Mouse (Mus musculus) CH12.LX (cell line): ENCODE results near the gene H2-DMb2. TPM values are rescaled to one million over a fixed set of nuclear protein-coding genes. Genes with fewer than 3 reads are reported as not detected.

Source experiments
- DNase-seq: peaks from one replicate; pipeline ENCODE4 v3.0.0-alpha.2; 2013; ENCODE audit errors: extremely low read depth
- H3K27ac ChIP-seq: 2 replicates; pipeline ENCODE4 v1.5.1; 2012; ENCODE audit warnings: low read depth, mild to moderate bottlenecking, control low read depth, moderate library complexity; ENCODE audit not compliant: insufficient read depth
- H3K27me3 ChIP-seq: replicated peaks from 2 replicates; pipeline ENCODE3; 2012; ENCODE audit warnings: inconsistent platforms
- H3K36me3 ChIP-seq, 2 experiments: replicated peaks in 1 of 2; 2 replicates each; pipeline versions ENCODE3 to v1.6.1; 2012; ENCODE audit warnings: inconsistent platforms in 1 of 2, low read length in 1 of 2, mild to moderate bottlenecking in 1 of 2, mixed read lengths in 1 of 2, moderate library complexity in 1 of 2; ENCODE audit not compliant: control insufficient read depth in 1 of 2, insufficient read depth in 1 of 2
- H3K4me1 ChIP-seq, 2 experiments: 2 replicates each; pipeline ENCODE4 v1.6.1; 2012; ENCODE audit warnings: inconsistent platforms in 1 of 2, moderate library complexity in 1 of 2; ENCODE audit not compliant: insufficient read depth in 2 of 2, control insufficient read depth in 1 of 2
- H3K4me2 ChIP-seq: 2 replicates; pipeline ENCODE4 v1.6.1; 2012; ENCODE audit warnings: low read depth, mild to moderate bottlenecking, control low read depth; ENCODE audit not compliant: poor library complexity, insufficient read depth, severe bottlenecking
- H3K4me3 ChIP-seq, 3 experiments: fragments of 150-350 bp in 1 of 3; sonication (generic) in 1 of 3; replicated peaks in 1 of 3; 2 replicates each; pipeline versions ENCODE3 to v1.5.1; 2011 to 2012; ENCODE audit warnings: low read depth in 2 of 3, low read length in 2 of 3, mild to moderate bottlenecking in 2 of 3, moderate library complexity in 2 of 3, control low read depth in 1 of 3, improper control_type of control experiment in 1 of 3, inconsistent platforms in 1 of 3, mixed read lengths in 1 of 3; ENCODE audit not compliant: poor library complexity in 1 of 3
- H3K79me2 ChIP-seq: replicated peaks from 2 replicates; pipeline ENCODE4 v1.6.1; 2012; ENCODE audit warnings: mild to moderate bottlenecking, moderate library complexity; ENCODE audit not compliant: control insufficient read depth, poor library complexity, insufficient read depth, severe bottlenecking; ENCODE audit errors: extremely low read depth
- H3K9ac ChIP-seq: 2 replicates; pipeline ENCODE4 v1.6.1; 2012; ENCODE audit warnings: low read depth, mild to moderate bottlenecking, control low read depth, moderate library complexity; ENCODE audit not compliant: insufficient read depth
- H3K9me3 ChIP-seq: replicated peaks from 2 replicates; pipeline ENCODE3; 2012; ENCODE audit warnings: low read length, inconsistent platforms, mixed read lengths
- BHLHE40 ChIP-seq: IDR thresholded peaks from 2 replicates; pipeline ENCODE4 v1.6.1; 2011; ENCODE audit warnings: mild to moderate bottlenecking, low read depth, low read length, improper control_type of control experiment
- CHD1 ChIP-seq: IDR thresholded peaks from 2 replicates; pipeline ENCODE4 v1.6.1; 2012; ENCODE audit warnings: low read depth, low read length, improper control_type of control experiment, inconsistent platforms
- CHD2 ChIP-seq: IDR thresholded peaks from 2 replicates; pipeline ENCODE4 v1.6.1; 2011; ENCODE audit warnings: low read length, improper control_type of control experiment
- CTCF ChIP-seq, 2 experiments: IDR thresholded peaks in 1 of 2; conservative IDR thresholded peaks in 1 of 2; 2 replicates each; pipeline ENCODE4 v1.5.1; 2011 to 2012; ENCODE audit warnings: low read depth in 2 of 2, low read length in 2 of 2, improper control_type of control experiment in 1 of 2, inconsistent platforms in 1 of 2, mild to moderate bottlenecking in 1 of 2, moderate library complexity in 1 of 2
- E2F4 ChIP-seq: IDR thresholded peaks from 2 replicates; pipeline ENCODE4 v1.6.1; 2011; ENCODE audit warnings: low read depth, low read length, improper control_type of control experiment; ENCODE audit not compliant: insufficient replicate concordance
- ELF1 ChIP-seq: IDR thresholded peaks from 2 replicates; pipeline ENCODE4 v1.6.1; 2014; ENCODE audit warnings: low read depth, mild to moderate bottlenecking, inconsistent platforms, low read length, improper control_type of control experiment
- EP300 ChIP-seq: IDR thresholded peaks from 2 replicates; pipeline ENCODE4 v1.6.1; 2011; ENCODE audit warnings: low read length, improper control_type of control experiment
- ETS1 ChIP-seq: conservative IDR thresholded peaks from 2 replicates; pipeline ENCODE4 v1.6.1; 2012; ENCODE audit warnings: low read depth, mild to moderate bottlenecking, inconsistent platforms, low read length, improper control_type of control experiment, moderate library complexity
- GABPA ChIP-seq: IDR thresholded peaks from 2 replicates; pipeline ENCODE4 v1.6.1; 2012; ENCODE audit warnings: low read depth, low read length, improper control_type of control experiment, inconsistent platforms; ENCODE audit not compliant: insufficient replicate concordance
- HCFC1 ChIP-seq: IDR thresholded peaks from 2 replicates; pipeline ENCODE4 v1.6.1; 2012; ENCODE audit warnings: low read depth, mild to moderate bottlenecking, inconsistent platforms, low read length, improper control_type of control experiment
- IRF4 ChIP-seq: IDR thresholded peaks from 2 replicates; pipeline ENCODE4 v1.6.1; 2014; ENCODE audit warnings: low read depth, mild to moderate bottlenecking, inconsistent platforms, low read length, improper control_type of control experiment
- JUN ChIP-seq: IDR thresholded peaks from 2 replicates; pipeline ENCODE4 v1.6.1; 2011; ENCODE audit warnings: low read depth, mild to moderate bottlenecking, low read length, improper control_type of control experiment, moderate library complexity; ENCODE audit not compliant: insufficient read depth
- MAFK ChIP-seq: IDR thresholded peaks from 2 replicates; pipeline ENCODE4 v1.6.1; 2011; ENCODE audit warnings: low read length, improper control_type of control experiment; ENCODE audit not compliant: insufficient replicate concordance
- MAX ChIP-seq: IDR thresholded peaks from 2 replicates; pipeline ENCODE4 v1.6.1; 2011; ENCODE audit warnings: low read length, improper control_type of control experiment
- MEF2A ChIP-seq: IDR thresholded peaks from 2 replicates; pipeline ENCODE4 v1.6.1; 2014; ENCODE audit warnings: low read depth, mild to moderate bottlenecking, inconsistent platforms, low read length, improper control_type of control experiment, borderline replicate concordance
- NELFE ChIP-seq: IDR thresholded peaks from 2 replicates; pipeline ENCODE4 v1.6.1; 2011; ENCODE audit warnings: low read depth, low read length, improper control_type of control experiment
- NRF1 ChIP-seq: IDR thresholded peaks from 2 replicates; pipeline ENCODE4 v1.6.1; 2014; ENCODE audit warnings: low read depth, mild to moderate bottlenecking, inconsistent platforms, low read length, improper control_type of control experiment, moderate library complexity
- POLR2A ChIP-seq: IDR thresholded peaks from 2 replicates; pipeline ENCODE4 v1.6.1; 2011; ENCODE audit warnings: low read depth, mild to moderate bottlenecking, improper control_type of control experiment, low read length
- POLR2AphosphoS2 ChIP-seq: IDR thresholded peaks from 2 replicates; pipeline ENCODE4 v1.6.1; 2011; ENCODE audit warnings: low read depth, low read length, improper control_type of control experiment
- RAD21 ChIP-seq: IDR thresholded peaks from 2 replicates; pipeline ENCODE4 v1.6.1; 2011; ENCODE audit warnings: low read depth, mild to moderate bottlenecking, low read length, improper control_type of control experiment, moderate library complexity
- RCOR1 ChIP-seq: conservative IDR thresholded peaks from 2 replicates; pipeline ENCODE4 v1.6.1; 2012; ENCODE audit warnings: low read depth, mild to moderate bottlenecking, inconsistent platforms, low read length, improper control_type of control experiment
- SIN3A ChIP-seq: IDR thresholded peaks from 2 replicates; pipeline ENCODE4 v1.6.1; 2012; ENCODE audit warnings: low read length, improper control_type of control experiment, inconsistent platforms
- SMC3 ChIP-seq: IDR thresholded peaks from 2 replicates; pipeline ENCODE4 v1.6.1; 2011; ENCODE audit warnings: low read depth, low read length, improper control_type of control experiment
- TBP ChIP-seq: conservative IDR thresholded peaks from 2 replicates; pipeline ENCODE4 v1.6.1; 2011; ENCODE audit warnings: low read depth, low read length, improper control_type of control experiment
- TCF12 ChIP-seq: IDR thresholded peaks from 2 replicates; pipeline ENCODE4 v1.6.1; 2014; ENCODE audit warnings: low read depth, mild to moderate bottlenecking, inconsistent platforms, low read length, improper control_type of control experiment
- UBTF ChIP-seq: IDR thresholded peaks from 2 replicates; pipeline ENCODE4 v1.6.1; 2012; ENCODE audit warnings: low read depth, mild to moderate bottlenecking, inconsistent platforms, low read length, improper control_type of control experiment, moderate library complexity
- USF1 ChIP-seq: IDR thresholded peaks from 2 replicates; pipeline ENCODE4 v1.6.1; 2014; ENCODE audit warnings: low read depth, mild to moderate bottlenecking, inconsistent platforms, low read length, improper control_type of control experiment
- USF2 ChIP-seq: conservative IDR thresholded peaks from 2 replicates; pipeline ENCODE4 v1.6.1; 2011; ENCODE audit warnings: low read depth, low read length, improper control_type of control experiment
- ZC3H11A ChIP-seq: IDR thresholded peaks from 2 replicates; pipeline ENCODE4 v1.6.1; 2012; ENCODE audit warnings: low read depth, mild to moderate bottlenecking, inconsistent platforms, low read length, improper control_type of control experiment
- ZKSCAN1 ChIP-seq: IDR thresholded peaks from 2 replicates; pipeline ENCODE4 v1.6.1; 2012; ENCODE audit warnings: low read depth, inconsistent platforms, low read length, improper control_type of control experiment, borderline replicate concordance
- ZMIZ1 ChIP-seq: IDR thresholded peaks from 2 replicates; pipeline ENCODE4 v1.6.1; 2012; ENCODE audit warnings: low read depth, mild to moderate bottlenecking, inconsistent platforms, low read length, improper control_type of control experiment
- ZNF384 ChIP-seq: IDR thresholded peaks from 2 replicates; pipeline ENCODE4 v1.6.1; 2012; ENCODE audit warnings: low read depth, low read length, improper control_type of control experiment, inconsistent platforms
- dilution Hi-C: fragments of 300-500 bp; cut with MboI; formaldehyde crosslinking; loops from 2 replicates; pipeline ENCODE4 v1.14.3; 2020; ENCODE audit warnings: low sequenced_read_pairs; ENCODE audit not compliant: extremely low pct_unique_long_range_greater_than_20kb, extremely low pct_ligation_motif_present
- in situ Hi-C: fragments of 300-500 bp; cut with MboI; formaldehyde crosslinking; loops from 3 replicates; pipeline ENCODE4 v1.14.3; 2019; ENCODE audit warnings: low sequenced_read_pairs, low pct_ligation_motif_present, low pct_unique_long_range_greater_than_20kb, mixed read lengths
- polyA plus RNA-seq: library from polyadenylated mRNA; unstranded; fragments of >175 nt; gene quantifications from 2 replicates; pipeline ENCODE4 v1.2.1, GENCODE M21; 2012; ENCODE audit warnings: low read depth; ENCODE audit not compliant: insufficient read length
- total RNA-seq, 2 experiments: library from RNA; depleted of rRNA; stranded (reverse); fragments of 300-350 nt in 1 of 2; fragments of >200 nt in 1 of 2; gene quantifications; 2 replicates each; pipeline ENCODE4 v1.2.3; 2012 to 2014

Gene H2-DMb2
- total and polyA plus RNA-seq, 3 experiments: 107 to 199 (median 175) TPM

DNA sequence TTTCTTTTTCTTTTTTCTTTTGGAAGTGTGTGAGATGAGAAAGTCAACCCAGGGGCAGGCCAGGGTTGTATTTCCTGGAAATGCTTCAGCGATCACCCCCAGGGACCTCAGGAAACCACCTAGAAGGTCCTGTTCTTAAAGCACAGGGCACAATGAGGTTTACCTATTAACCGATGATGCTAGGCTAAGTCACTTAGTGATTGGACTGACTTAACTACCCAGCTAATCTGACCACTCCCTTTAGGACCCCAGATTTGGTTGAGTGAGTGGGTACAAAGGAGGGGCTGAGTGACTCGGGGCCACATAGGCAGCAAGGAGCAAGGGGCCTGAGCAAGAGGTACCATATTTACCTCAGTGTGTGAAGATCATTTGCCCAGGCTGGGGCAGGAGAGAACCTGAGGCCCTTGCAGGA, 1.9 kb downstream of the H2-DMb2 start:
- Histone ChIP-seq H3K79me2 (peaks cover 5% of the 10 kb centered on the region), H3K4me2 (peak overlapping the region; percentile 23), H3K27me3 (no peaks in the 10 kb centered on the region), H3K4me1 (peaks cover 20 to 49% of the 10 kb centered on the region in 2 experiments), H3K27ac (peak overlapping the region; percentile 25), H3K4me3 (peak overlapping the region; percentile 38 to 65 (median 61)), H3K36me3 (peaks cover 2 to 17% of the 10 kb centered on the region in 2 experiments), H3K9ac (peak overlapping the region; percentile 1; the same call in 1 of the 2 replicates), H3K9me3 (no peaks in the 10 kb centered on the region)
- dilution Hi-C loops: no loop called here
- peak; percentile 20; the same call in 1 of the 2 replicates for TF ChIP-seq RCOR1
- TF ChIP-seq RAD21: no peak
- TF ChIP-seq MEF2A: 0 out of 2 replicates have a peak, but pooled peaks have one; percentile 42
- TF ChIP-seq USF1: no peak
- TF ChIP-seq ZMIZ1: peak; percentile 43; the same call in 1 of the 2 replicates
- 0 out of 2 replicates have a peak, but pooled peaks have one; percentile 19 for TF ChIP-seq MAFK
- 0 out of 2 replicates have a peak, but pooled peaks have one; percentile 48 for TF ChIP-seq SIN3A
- TF ChIP-seq CHD1: no peak
- TF ChIP-seq ZC3H11A: no peak
- peak; percentile 49 for TF ChIP-seq TCF12
- 0 out of 2 replicates have a peak, but pooled peaks have one; percentile 23 for TF ChIP-seq UBTF
- peak; percentile 58; the same call in 1 of the 2 replicates for TF ChIP-seq POLR2A
- TF ChIP-seq CTCF (conservative IDR thresholded peaks at IDR 0.05 in 1 of 2, IDR thresholded peaks at IDR 0.05 in 1 of 2; ENCODE audit: low read depth in 2 of 2, low read length in 2 of 2): no peak
- peak; percentile 12; the same call in 1 of the 2 replicates for TF ChIP-seq MAX
- TF ChIP-seq JUN: no peak
- TF ChIP-seq ELF1: peak; percentile 77
- no peak for TF ChIP-seq GABPA
- peak; percentile 79 for TF ChIP-seq ETS1
- TF ChIP-seq USF2: no peak
- peak; percentile 70; the same call in 1 of the 2 replicates for TF ChIP-seq EP300
- peak; percentile 64 for TF ChIP-seq IRF4
- no peak for TF ChIP-seq POLR2AphosphoS2
- TF ChIP-seq ZKSCAN1: no peak
- no peak for TF ChIP-seq SMC3
- TF ChIP-seq E2F4: no peak
- TF ChIP-seq NELFE: 0 out of 2 replicates have a peak, but pooled peaks have one; percentile 49
- peak; percentile 2; the same call in 1 of the 2 replicates for TF ChIP-seq BHLHE40
- TF ChIP-seq ZNF384: peak; percentile 59
- 0 out of 2 replicates have a peak, but pooled peaks have one; percentile 49 for TF ChIP-seq TBP
- TF ChIP-seq CHD2: peak; percentile 97
- 0 out of 2 replicates have a peak, but pooled peaks have one; percentile 9 for TF ChIP-seq NRF1
- peak; percentile 39; the same call in 1 of the 2 replicates for TF ChIP-seq HCFC1
- in situ Hi-C loops: no loop called here
- peak; percentile 94 for DNase-seq
